Comparison of ENCODE assay signal across 8 mouse cellular contexts in genomic region chr14:118854371-118855114, GRCm38 (mm10).
DNase-seq lines count a peak whose midpoint lies in the region.

No protein-coding gene starts in this region.

- intact Hi-C loops in heart, postnatal 14 days (cut with DNase I): no loop called here

- no peaks in the 10 kb centered on the region for H3K9me3 ChIP-seq in forebrain, embryonic 10.5 days

- H3K4me1 ChIP-seq in forebrain, embryonic 10.5 days: peaks cover 42% of the 10 kb centered on the region

- peak overlapping the region; percentile 63 for H3K4me3 ChIP-seq in forebrain, embryonic 10.5 days

- peak; percentile 88 for DNase-seq in A20 (ENCODE audit: low read depth, low spot score)
- peak; percentile 54 to 82 for DNase-seq in adrenal gland, adult (ENCODE audit: inconsistent age in 2 of 2, low spot score in 1 of 2)
- peak; percentile 73 for DNase-seq in forebrain, embryonic 10.5 days (ENCODE audit: extremely low spot score, low spot score)
- DNase-seq in heart, postnatal 14 days: peak; percentile 38 to 46
- peak; percentile 71 to 77 for DNase-seq in kidney, postnatal 4 days
- DNase-seq in lung, postnatal 4 days: peak; percentile 64 to 74
- peak; percentile 72 for DNase-seq in retina, embryonic 14.5 days (ENCODE audit: low spot score)
- peak; percentile 68 for DNase-seq in thymus, postnatal 4 days

- WGBS in forebrain, embryonic 10.5 days: under 1% methylated on average over 48 of the region's 48 CpGs

- H3K27ac ChIP-seq in forebrain, embryonic 10.5 days: peak overlapping the region; percentile 65

- H3K27me3 ChIP-seq in forebrain, embryonic 10.5 days (ENCODE audit: poor library complexity, severe bottlenecking): peaks cover 62% of the 10 kb centered on the region

- no peaks in the 10 kb centered on the region for H3K36me3 ChIP-seq in forebrain, embryonic 10.5 days (replicated peaks)

Comparison
In these comparisons a context has a peak if more than half of its experiments do, and no peak if none do; other contexts are left out.
1. Peak in every context shown above with its lines: DNase-seq, H3K4me3 ChIP-seq and H3K27ac ChIP-seq.